Mouse (Mus musculus) neural tube, embryonic 14.5 days (tissue): ENCODE measurements around the gene Kcnt1. TPM values are rescaled to one million over a fixed set of nuclear protein-coding genes. Genes with fewer than 3 reads are reported as not detected.

Source experiments
- polyA plus RNA-seq: library from polyadenylated mRNA; unstranded; fragments of >200 nt; fragmentation: Nextera tagmentation; extraction: Ambion mirVana; gene quantifications from 2 replicates; pipeline ENCODE4 v1.2.1, GENCODE M21; 2014

Gene Kcnt1
- polyA plus RNA-seq, 1 experiment from 2014 or later: 22.9 TPM

Other genes starting within 250 kb of the Kcnt1 start
- 0.33 and 0.43 TPM in 2 replicates for gene Ccdc183, start 246.1 kb upstream of the Kcnt1 start, polyA plus RNA-seq
- 48.5 and 55.3 TPM in 2 replicates for gene Tmem141, start 241.7 kb upstream of the Kcnt1 start, polyA plus RNA-seq
- 0.63 and 3.3 TPM in 2 replicates for gene Fcna, start 235.7 kb upstream of the Kcnt1 start, polyA plus RNA-seq
- not detected in 2 replicates for gene Lcn8, start 210.6 kb upstream of the Kcnt1 start, polyA plus RNA-seq
- not detected in 2 replicates for gene Lcn5, start 205.8 kb upstream of the Kcnt1 start, polyA plus RNA-seq
- not detected in 2 replicates for gene Lcn6, start 186.9 kb upstream of the Kcnt1 start, polyA plus RNA-seq
- not detected in 2 replicates for gene Lcn10, start 181.0 kb upstream of the Kcnt1 start, polyA plus RNA-seq
- gene Obp2a, start 163.7 kb upstream of the Kcnt1 start, polyA plus RNA-seq: not detected in 2 replicates
- 138 and 160 TPM in 2 replicates for gene Bmyc, start 157.0 kb upstream of the Kcnt1 start, polyA plus RNA-seq
- not detected in 2 replicates for gene Obp2b, start 126.7 kb upstream of the Kcnt1 start, polyA plus RNA-seq
- gene Lcn3, start 98.2 kb upstream of the Kcnt1 start, polyA plus RNA-seq: not detected in 2 replicates
- not detected in 2 replicates for gene Lcn11, start 86.7 kb upstream of the Kcnt1 start, polyA plus RNA-seq
- gene Gm13539, start 81.5 kb upstream of the Kcnt1 start, polyA plus RNA-seq: not detected in 2 replicates
- not detected in 2 replicates for gene Glt6d1, start 47.9 kb upstream of the Kcnt1 start, polyA plus RNA-seq
- not detected in 2 replicates for gene Lcn9, start 40.6 kb upstream of the Kcnt1 start, polyA plus RNA-seq
- gene Sohlh1, start 16.5 kb upstream of the Kcnt1 start, polyA plus RNA-seq: not detected in 2 replicates
- gene Camsap1, start 119.5 kb downstream of the Kcnt1 start, polyA plus RNA-seq: 73.4 and 90.1 TPM in 2 replicates
- 154 and 155 TPM in 2 replicates for gene Ubac1, start 158.0 kb downstream of the Kcnt1 start, polyA plus RNA-seq